Mouse (Mus musculus) midbrain, embryonic 11.5 days (tissue): ENCODE measurements around the gene Susd6. TPM values are rescaled to one million over a fixed set of nuclear protein-coding genes. Genes with fewer than 3 reads are reported as not detected.
"Not testable (repeated sequence)": the region's sequence is repeated elsewhere in the genome, so short reads cannot be mapped to it uniquely, and the experiment has no call there.

Experiments
- ATAC-seq: fragments of 200-750 bp; cut with Nextera tagmentation; 2 replicates; pipeline ENCODE4 v1.8.0; 2017; ENCODE audit warnings: moderate TSS enrichment, moderate library complexity; ENCODE audit not compliant: low FRiP score
- DNase-seq: peaks from one replicate; pipeline ENCODE4 v3.0.0; 2015; ENCODE audit warnings: low spot score; ENCODE audit errors: missing footprints
- H3K27ac ChIP-seq: fragments of 300-500 bp; sonication (generic); 2 replicates; pipeline ENCODE4 v1.5.1; 2014; ENCODE audit warnings: low read depth, low read length
- H3K27me3 ChIP-seq: fragments of 300-500 bp; sonication (generic); 2 replicates; pipeline ENCODE4 v1.6.1; 2014; ENCODE audit warnings: mild to moderate bottlenecking, low read length, moderate library complexity, mixed read lengths; ENCODE audit not compliant: control insufficient read depth, insufficient read depth
- H3K36me3 ChIP-seq: fragments of 300-500 bp; sonication (generic); 2 replicates; pipeline ENCODE4 v1.6.1; 2014; ENCODE audit warnings: mild to moderate bottlenecking, low read length, moderate library complexity, mixed read lengths; ENCODE audit not compliant: control insufficient read depth, insufficient read depth
- H3K4me1 ChIP-seq: fragments of 300-500 bp; sonication (generic); 2 replicates; pipeline ENCODE4 v1.6.1; 2014; ENCODE audit warnings: low read length; ENCODE audit not compliant: control insufficient read depth, insufficient read depth
- H3K4me2 ChIP-seq: fragments of 300-500 bp; sonication (generic); 2 replicates; pipeline ENCODE4 v1.6.1; 2014; ENCODE audit warnings: mild to moderate bottlenecking, moderate library complexity
- H3K4me3 ChIP-seq: fragments of 300-500 bp; sonication (generic); 2 replicates; pipeline ENCODE4 v1.5.1; 2014; ENCODE audit warnings: low read depth, low read length
- H3K9ac ChIP-seq: fragments of 300-500 bp; sonication (generic); 2 replicates; pipeline ENCODE4 v1.6.1; 2014; ENCODE audit warnings: low read length
- H3K9me3 ChIP-seq: fragments of 300-500 bp; sonication (generic); 2 replicates; pipeline ENCODE4 v1.6.1; 2016; ENCODE audit warnings: low read length; ENCODE audit not compliant: control insufficient read depth
- WGBS: fragments of 180-500 bp; shearing (Covaris S2); extraction: QIAGEN DNeasy Blood & Tissue Kit; methylation state at CpG from one replicate; pipeline ENCODE4 v1.1.7; 2014; 5-methylcytosine and 5-hydroxymethylcytosine counted together
- polyA plus RNA-seq: library from polyadenylated mRNA; unstranded; fragments of >200 nt; fragmentation: Nextera tagmentation; extraction: Ambion mirVana; gene quantifications from 2 replicates; pipeline ENCODE4 v1.2.1, GENCODE M21; 2014

Gene Susd6
- polyA plus RNA-seq, 1 experiment from 2014 or later, result 18.4 TPM

- DNase-seq (no peak), ATAC-seq (no peak)
- WGBS, result 85% methylated on average over 3 of the region's 3 CpGs
- Histone ChIP-seq H3K4me1 (no peaks in the 10 kb centered on the region), H3K4me2 (no peak overlapping the region), H3K27me3 (no peaks in the 10 kb centered on the region), H3K9me3 (no peaks in the 10 kb centered on the region), H3K36me3 (no peaks in the 10 kb centered on the region), H3K4me3 (no peak overlapping the region), H3K9ac (no peak overlapping the region), H3K27ac (no peak overlapping the region)
Observed at GRCm38 (mm10) chr12:80782190-80782589, 8.1 kb upstream of the Susd6 start.

GRCm38 (mm10) chr12:80782892-80783291, 7.4 kb upstream of the Susd6 start:
- ATAC-seq (no peak), DNase-seq (no peak)
- no peak overlapping the region for H3K4me2 ChIP-seq
- H3K9me3 ChIP-seq, result no peaks in the 10 kb centered on the region
- H3K4me1 ChIP-seq, result no peaks in the 10 kb centered on the region
- no peak overlapping the region for H3K27ac ChIP-seq
- H3K9ac ChIP-seq, result no peak overlapping the region
- no peaks in the 10 kb centered on the region for H3K36me3 ChIP-seq
- H3K27me3 ChIP-seq, result no peaks in the 10 kb centered on the region
- no peak overlapping the region for H3K4me3 ChIP-seq
- WGBS, result 53% methylated on average over 3 of the region's 3 CpGs

GRCm38 (mm10) chr12:80783889-80784288, 6.4 kb upstream of the Susd6 start:
- WGBS, result 80% methylated on average over 1 of the region's 1 CpGs
- no peak for ATAC-seq
- H3K27ac ChIP-seq, result no peak overlapping the region

GRCm38 (mm10) chr12:80785005-80785404, 5.3 kb upstream of the Susd6 start:
- Histone ChIP-seq H3K9me3 (no peaks in the 10 kb centered on the region), H3K36me3 (no peaks in the 10 kb centered on the region), H3K4me1 (peaks cover 5% of the 10 kb centered on the region; the same call in 1 of the 2 replicates), H3K4me2 (no peak overlapping the region), H3K27me3 (no peaks in the 10 kb centered on the region), H3K27ac (no peak overlapping the region), H3K4me3 (no peak overlapping the region), H3K9ac (no peak overlapping the region)
- ATAC-seq (no peak), DNase-seq (no peak)
- WGBS, result 87% methylated on average over 5 of the region's 5 CpGs

More at GRCm38 (mm10) chr12:80783889-80784288, 6.4 kb upstream of the Susd6 start:
- H3K27me3 ChIP-seq, result no peaks in the 10 kb centered on the region
- no peak for DNase-seq
- H3K36me3 ChIP-seq, result no peaks in the 10 kb centered on the region
- H3K9ac ChIP-seq, result no peak overlapping the region
- H3K4me2 ChIP-seq, result no peak overlapping the region
- no peak overlapping the region for H3K4me3 ChIP-seq
- H3K9me3 ChIP-seq, result no peaks in the 10 kb centered on the region
- no peaks in the 10 kb centered on the region for H3K4me1 ChIP-seq

GRCm38 (mm10) chr12:80785597-80785996, 4.7 kb upstream of the Susd6 start:
- Histone ChIP-seq H3K9ac (no peak overlapping the region), H3K27me3 (no peaks in the 10 kb centered on the region), H3K4me2 (no peak overlapping the region), H3K4me3 (no peak overlapping the region), H3K4me1 (peaks cover 5% of the 10 kb centered on the region; the same call in 1 of the 2 replicates), H3K36me3 (no peaks in the 10 kb centered on the region), H3K9me3 (no peaks in the 10 kb centered on the region), H3K27ac (no peak overlapping the region)
- ATAC-seq, result no peak
- 92% methylated on average over 4 of the region's 4 CpGs for WGBS
- DNase-seq, result no peak

- 75% methylated on average over 1 of the region's 1 CpGs for WGBS
- DNase-seq, result no peak
Observed at GRCm38 (mm10) chr12:80786591-80786990, 3.7 kb upstream of the Susd6 start.

GRCm38 (mm10) chr12:80787604-80788003, 2.7 kb upstream of the Susd6 start:
- no peak overlapping the region for H3K4me3 ChIP-seq
- H3K27me3 ChIP-seq, result no peaks in the 10 kb centered on the region
- DNase-seq (no peak), ATAC-seq (no peak)
- peaks cover 10% of the 10 kb centered on the region for H3K4me1 ChIP-seq
- no peak overlapping the region for H3K27ac ChIP-seq
- no peak overlapping the region for H3K4me2 ChIP-seq
- WGBS, result 64% methylated on average over 11 of the region's 11 CpGs
- H3K9ac ChIP-seq, result no peak overlapping the region
- H3K36me3 ChIP-seq, result no peaks in the 10 kb centered on the region
- H3K9me3 ChIP-seq, result no peaks in the 10 kb centered on the region

More at GRCm38 (mm10) chr12:80786591-80786990, 3.7 kb upstream of the Susd6 start:
- Histone ChIP-seq H3K27me3 (no peaks in the 10 kb centered on the region), H3K9ac (no peak overlapping the region), H3K27ac (no peak overlapping the region), H3K4me3 (no peak overlapping the region), H3K4me1 (peaks cover 5% of the 10 kb centered on the region; the same call in 1 of the 2 replicates), H3K36me3 (no peaks in the 10 kb centered on the region), H3K9me3 (no peaks in the 10 kb centered on the region), H3K4me2 (no peak overlapping the region)
- ATAC-seq, result no peak

GRCm38 (mm10) chr12:80788188-80788587, 2.1 kb upstream of the Susd6 start:
- Histone ChIP-seq H3K9ac (no peak overlapping the region), H3K27me3 (no peaks in the 10 kb centered on the region), H3K4me1 (peaks cover 10% of the 10 kb centered on the region), H3K4me3 (no peak overlapping the region), H3K36me3 (no peaks in the 10 kb centered on the region), H3K27ac (no peak overlapping the region), H3K9me3 (no peaks in the 10 kb centered on the region), H3K4me2 (no peak overlapping the region)
- no peak for DNase-seq
- 93% methylated on average over 3 of the region's 3 CpGs for WGBS
- no peak for ATAC-seq

- not testable (repeated sequence) for H3K36me3 ChIP-seq, H3K27me3 ChIP-seq, H3K9me3 ChIP-seq, ATAC-seq, H3K27ac ChIP-seq, H3K4me3 ChIP-seq, H3K4me2 ChIP-seq, DNase-seq, H3K9ac ChIP-seq
- H3K4me1 ChIP-seq, result peaks cover 10% of the 10 kb centered on the region
- 88% methylated on average over 4 of the region's 4 CpGs for WGBS
Observed at GRCm38 (mm10) chr12:80789276-80789675, 1.0 kb upstream of the Susd6 start.
